Mouse (Mus musculus) ES-E14 (cell line): Measurements from ENCODE around the gene Ppt2. TPM values are rescaled to one million over a fixed set of nuclear protein-coding genes. Genes with fewer than 3 reads are reported as not detected.

Experiments
- DNase-seq: peaks from one replicate; pipeline ENCODE4 v3.0.0-alpha.2; 2013; ENCODE audit warnings: low read depth, low spot score
- H3K27ac ChIP-seq: 2 replicates; pipeline ENCODE4 v1.5.1; 2012; ENCODE audit warnings: low read depth, mild to moderate bottlenecking, low read length, moderate library complexity, mixed read lengths; ENCODE audit not compliant: poor library complexity, insufficient read depth, severe bottlenecking
- H3K36me3 ChIP-seq: 2 replicates; pipeline ENCODE4 v1.6.1; 2012; ENCODE audit warnings: mild to moderate bottlenecking, low read length, moderate library complexity, mixed read lengths; ENCODE audit not compliant: control insufficient read depth, poor library complexity, insufficient read depth, severe bottlenecking
- H3K4me1 ChIP-seq, 2 experiments: fragments of 150-350 bp in 1 of 2; sonication (generic) in 1 of 2; 2 replicates each; pipeline ENCODE4 v1.6.1; 2012; ENCODE audit warnings: low read length in 2 of 2, mild to moderate bottlenecking in 1 of 2, mixed read lengths in 1 of 2; ENCODE audit not compliant: control insufficient read depth in 2 of 2, insufficient read depth in 2 of 2, poor library complexity in 1 of 2
- H3K4me3 ChIP-seq, 2 experiments: fragments of 150-350 bp in 1 of 2; sonication (generic) in 1 of 2; 2 replicates each; pipeline ENCODE4 v1.5.1; 2012; ENCODE audit warnings: low read length in 2 of 2, low read depth in 1 of 2, mild to moderate bottlenecking in 1 of 2, mixed read lengths in 1 of 2; ENCODE audit not compliant: insufficient read depth in 1 of 2, poor library complexity in 1 of 2, severe bottlenecking in 1 of 2
- H3K9ac ChIP-seq: 2 replicates; pipeline ENCODE4 v1.6.1; 2012; ENCODE audit warnings: low read depth, mild to moderate bottlenecking, low read length, mixed read lengths; ENCODE audit not compliant: poor library complexity, insufficient read depth, severe bottlenecking
- H3K9me3 ChIP-seq: fragments of 150-350 bp; sonication (generic); 2 replicates; pipeline ENCODE4 v1.6.1; 2012; ENCODE audit warnings: low read depth, mild to moderate bottlenecking, low read length; ENCODE audit not compliant: control insufficient read depth, insufficient read depth
- CHD2 ChIP-seq: IDR thresholded peaks from 2 replicates; pipeline ENCODE4 v1.6.1; 2014; ENCODE audit warnings: mild to moderate bottlenecking, low read depth, low read length, inconsistent platforms
- HCFC1 ChIP-seq: IDR thresholded peaks from 2 replicates; pipeline ENCODE4 v1.6.1; 2012; ENCODE audit warnings: low read length, inconsistent platforms, borderline replicate concordance; ENCODE audit not compliant: insufficient read depth
- MAFK ChIP-seq: IDR thresholded peaks from 2 replicates; pipeline ENCODE4 v1.6.1; 2014; ENCODE audit warnings: mild to moderate bottlenecking, low read depth, low read length, inconsistent platforms; ENCODE audit not compliant: insufficient read depth
- ZC3H11A ChIP-seq: IDR thresholded peaks from 2 replicates; pipeline ENCODE4 v1.6.1; 2012; ENCODE audit warnings: low read depth, mild to moderate bottlenecking, inconsistent platforms, low read length, borderline replicate concordance
- ZNF384 ChIP-seq: IDR thresholded peaks from 2 replicates; pipeline ENCODE4 v1.6.1; 2012; ENCODE audit warnings: low read depth, low read length, inconsistent platforms
- in situ Hi-C, 2 experiments: fragments of 600-800 bp; cut with MboI; formaldehyde crosslinking; loops; one replicate each; pipeline ENCODE4 v1.15.1; 2025; ENCODE audit warnings: low sequenced_read_pairs in 2 of 2, inconsistent platforms in 1 of 2; ENCODE audit not compliant: unreplicated experiment in 2 of 2
- total RNA-seq: library from RNA; depleted of rRNA; stranded (reverse); fragments of 300-350 nt; gene quantifications from 2 replicates; pipeline ENCODE4 v1.2.3, GENCODE M21; 2012

The Ppt2 gene
- total RNA-seq, 1 experiment, result 13.6 TPM

DNA sequence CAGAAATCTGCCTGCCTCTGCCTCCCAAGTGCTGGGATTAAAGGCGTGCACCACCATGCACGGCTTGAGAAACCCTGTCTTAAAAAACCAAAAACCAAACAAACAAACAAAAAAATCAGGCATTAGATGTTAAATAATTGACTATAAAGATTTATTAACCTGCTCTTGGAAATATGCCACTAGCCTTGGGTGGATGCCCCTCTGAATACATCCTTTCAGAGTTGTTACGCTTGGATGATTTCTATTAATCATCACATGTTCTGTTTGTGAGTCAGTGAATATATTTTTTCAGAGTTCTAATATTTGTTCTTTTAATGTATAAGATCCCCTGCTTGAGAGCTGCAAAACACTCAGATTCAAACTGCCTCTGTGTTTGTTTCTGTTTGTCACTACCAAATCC lies 3.3 kb downstream of the Ppt2 start:
- TF ChIP-seq CHD2 (no peak), MAFK (no peak), ZNF384 (no peak), HCFC1 (no peak), ZC3H11A (no peak)
- Histone ChIP-seq H3K4me1 (peaks cover 6 to 16% of the 10 kb centered on the region in 2 experiments; a peak in 3 of 4 replicates), H3K27ac (no peak overlapping the region), H3K9ac (no peak overlapping the region), H3K4me3 (no peak overlapping the region), H3K36me3 (peaks cover 6% of the 10 kb centered on the region; the same call in 1 of the 2 replicates), H3K9me3 (no peaks in the 10 kb centered on the region)
- in situ Hi-C loops, result no loop called here
- no peak for DNase-seq

DNA sequence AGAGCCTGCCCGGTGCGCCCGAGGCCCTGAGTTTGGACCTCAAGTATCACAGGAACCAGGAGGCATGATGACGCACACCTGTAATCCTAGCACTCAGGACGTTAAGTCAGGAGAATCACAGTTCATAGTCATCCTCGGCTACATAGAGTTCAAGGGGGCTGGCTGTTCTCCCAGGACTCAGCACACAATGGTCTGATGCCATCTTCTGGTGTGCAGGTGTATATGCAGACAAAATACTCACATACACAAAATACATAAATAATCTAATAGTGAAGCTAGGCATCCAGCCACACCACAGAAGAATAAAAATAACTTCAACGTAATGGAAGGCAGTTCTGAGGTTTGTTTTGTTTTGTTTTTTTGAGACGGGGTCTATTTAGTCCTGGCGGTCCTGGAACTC lies 5.1 kb downstream of the Ppt2 start:
- peaks cover 0 to 9% of the 10 kb centered on the region in 2 experiments; a peak in 1 of 4 replicates for H3K4me1 ChIP-seq
- H3K4me3 ChIP-seq, result no peak overlapping the region
- in situ Hi-C loops, result no loop called here
- no peaks in the 10 kb centered on the region for H3K9me3 ChIP-seq
- H3K36me3 ChIP-seq, result peaks cover 6% of the 10 kb centered on the region; the same call in 1 of the 2 replicates
- H3K27ac ChIP-seq, result no peak overlapping the region
- no peak for TF ChIP-seq HCFC1
- TF ChIP-seq CHD2, result no peak
- TF ChIP-seq ZNF384, result no peak
- TF ChIP-seq ZC3H11A, result no peak
- TF ChIP-seq MAFK, result no peak
- no peak for DNase-seq
- peak overlapping the region; percentile 21; the same call in 1 of the 2 replicates for H3K9ac ChIP-seq

DNA sequence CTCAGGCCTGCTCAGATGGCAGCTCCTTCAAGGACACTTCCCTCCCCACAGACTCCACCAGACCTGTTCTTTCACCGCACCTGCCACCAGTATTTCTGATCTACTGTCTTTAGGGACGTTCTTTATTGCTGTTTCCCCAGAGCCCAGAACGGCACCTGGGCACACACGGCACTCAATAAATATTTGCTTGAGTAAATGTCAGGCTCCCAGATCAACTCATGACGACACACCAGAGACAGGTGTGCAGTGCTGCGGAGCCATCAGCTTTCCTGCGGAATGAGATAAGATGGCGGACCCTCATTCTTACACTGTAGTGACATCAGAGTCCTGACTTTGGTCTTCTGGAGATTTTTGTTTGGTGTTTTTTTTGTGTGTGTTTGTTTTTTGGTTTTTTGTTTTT lies 7.3 kb downstream of the Ppt2 start:
- TF ChIP-seq HCFC1 (no peak), MAFK (no peak)
- H3K36me3 ChIP-seq, result peaks cover 6% of the 10 kb centered on the region; the same call in 1 of the 2 replicates
- peaks cover 0 to 6% of the 10 kb centered on the region in 2 experiments; a peak in 1 of 4 replicates for H3K4me1 ChIP-seq
- DNase-seq, result no peak
- in situ Hi-C loops, result no loop called here
- H3K9ac ChIP-seq, result no peak overlapping the region
- H3K9me3 ChIP-seq, result no peaks in the 10 kb centered on the region
- no peak overlapping the region for H3K27ac ChIP-seq
- H3K4me3 ChIP-seq, result no peak overlapping the region

DNA sequence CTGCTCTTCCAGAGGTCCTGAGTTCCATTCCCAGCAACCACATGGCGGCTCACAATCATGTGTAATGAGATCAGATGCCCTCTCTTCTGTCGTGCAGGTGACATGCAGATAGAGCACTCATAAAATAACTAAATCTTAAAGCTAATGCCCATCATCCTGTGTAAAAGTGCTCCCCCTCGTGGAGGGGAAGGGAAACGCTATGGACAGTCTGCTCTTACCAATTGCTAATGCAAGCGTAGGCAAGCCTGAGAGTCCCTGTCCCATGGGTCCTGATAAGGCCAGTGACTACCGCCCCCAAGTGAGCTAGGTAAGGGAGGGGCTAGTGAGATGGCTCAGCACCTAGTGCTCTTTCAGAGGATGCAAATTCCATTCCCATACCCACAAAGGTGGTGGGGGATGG lies 9.3 kb downstream of the Ppt2 start:
- peaks cover 0 to 4% of the 10 kb centered on the region in 2 experiments; a peak in 1 of 4 replicates for H3K4me1 ChIP-seq
- H3K36me3 ChIP-seq, result peaks cover 7% of the 10 kb centered on the region; the same call in 1 of the 2 replicates
- no peak for TF ChIP-seq ZNF384
- no peak for TF ChIP-seq MAFK
- TF ChIP-seq ZC3H11A, result no peak
- TF ChIP-seq HCFC1, result no peak
- no peak for TF ChIP-seq CHD2
- in situ Hi-C loops, result no loop called here
- no peak overlapping the region for H3K4me3 ChIP-seq
- no peak overlapping the region for H3K27ac ChIP-seq
- peak; percentile 73 for DNase-seq
- no peaks in the 10 kb centered on the region for H3K9me3 ChIP-seq
- no peak overlapping the region for H3K9ac ChIP-seq

DNA sequence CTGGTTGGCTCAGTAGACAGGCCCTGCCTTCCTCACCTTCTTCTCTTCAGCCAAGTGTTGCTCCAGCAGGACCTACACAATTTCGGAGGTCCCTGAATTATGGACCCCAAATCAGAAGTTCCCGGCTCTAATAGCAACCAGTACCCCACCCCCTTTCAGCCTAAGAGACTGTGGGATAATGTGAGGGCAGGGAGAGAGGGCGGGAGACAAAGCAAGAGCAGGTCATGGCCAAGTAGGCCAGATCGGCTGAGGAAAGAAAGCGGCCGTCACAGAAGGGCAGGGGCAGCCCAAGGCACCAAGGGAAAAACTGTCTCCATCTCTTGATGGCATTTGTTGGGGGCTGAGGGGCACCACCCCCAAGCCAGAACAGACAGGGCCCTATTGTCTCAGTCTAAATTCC lies 12.4 kb downstream of the Ppt2 start, which contains the start of gene Egfl8:
TSS of gene Egfl8 (minus strand) at position 101 of the 400 bp plus-strand sequence.
- Histone ChIP-seq H3K9me3 (no peaks in the 10 kb centered on the region), H3K4me3 (no peak within 1 kb of the TSS), H3K27ac (no peak within 1 kb of the TSS), H3K36me3 (peaks cover 28% of the 10 kb centered on the region; the same call in 1 of the 2 replicates), H3K9ac (no peak within 1 kb of the TSS), H3K4me1 (no peaks in the 10 kb centered on the region; a peak in 1 of 4 replicates)
- no peak for DNase-seq
- in situ Hi-C loops, result no loop called here
- TF ChIP-seq ZC3H11A, result no peak
- no peak for TF ChIP-seq CHD2
- TF ChIP-seq HCFC1, result no peak
- TF ChIP-seq MAFK, result no peak
- TF ChIP-seq ZNF384, result no peak
